Mouse (Mus musculus) neutrophil, adult 59 days (primary cell): ENCODE results near the gene Adss. TPM values are rescaled to one million over a fixed set of nuclear protein-coding genes. Genes with fewer than 3 reads are reported as not detected.

Source experiments
- total RNA-seq, 2 experiments: library from RNA; stranded (reverse); gene quantifications; 1 replicate in 1 of 2; 2 replicates in 1 of 2; pipeline ENCODE4 v1.2.4; 2023

Adss gene
- total RNA-seq: 10 to 100 TPM; 50.5 to 72.6 TPM

DNA sequence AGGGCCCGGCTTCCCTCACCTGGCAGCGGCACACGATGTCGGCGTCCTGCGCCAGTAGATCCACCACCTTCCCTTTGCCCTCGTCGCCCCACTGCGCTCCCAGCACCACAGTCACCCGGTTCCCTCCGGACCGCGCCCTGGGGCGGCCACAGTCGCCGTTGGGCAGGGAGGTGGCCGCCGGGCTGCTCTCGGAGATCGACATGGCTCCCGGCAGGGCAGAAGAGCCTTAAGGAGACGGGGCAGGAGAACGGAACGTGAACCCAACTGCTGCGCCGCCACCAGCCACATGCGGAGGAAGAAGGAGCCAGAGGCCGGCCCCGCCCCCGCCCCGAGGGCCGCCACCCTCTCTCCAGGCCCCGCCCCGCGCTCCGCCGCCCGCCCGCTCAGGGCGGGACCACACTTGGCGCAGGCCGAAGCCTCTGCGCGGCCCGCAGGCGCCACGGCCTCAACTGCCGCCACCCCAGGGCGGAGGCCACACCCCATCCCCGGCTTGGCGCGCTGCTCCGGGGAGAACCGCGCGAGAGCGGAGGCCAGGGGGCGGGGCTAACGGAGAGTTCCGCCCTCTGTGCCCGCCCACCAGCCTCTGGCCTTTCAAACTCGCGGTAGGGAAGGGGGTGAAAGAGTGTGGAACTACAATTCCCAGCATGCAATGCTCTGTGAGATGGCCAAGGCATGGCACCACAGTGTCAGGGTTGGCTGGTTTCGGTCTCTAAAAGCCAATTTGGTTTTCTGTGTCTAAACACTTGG lies at the start of gene Adss:
TSS of gene Adss (minus strand) at position 319 of the 747 bp plus-strand sequence.

DNA sequence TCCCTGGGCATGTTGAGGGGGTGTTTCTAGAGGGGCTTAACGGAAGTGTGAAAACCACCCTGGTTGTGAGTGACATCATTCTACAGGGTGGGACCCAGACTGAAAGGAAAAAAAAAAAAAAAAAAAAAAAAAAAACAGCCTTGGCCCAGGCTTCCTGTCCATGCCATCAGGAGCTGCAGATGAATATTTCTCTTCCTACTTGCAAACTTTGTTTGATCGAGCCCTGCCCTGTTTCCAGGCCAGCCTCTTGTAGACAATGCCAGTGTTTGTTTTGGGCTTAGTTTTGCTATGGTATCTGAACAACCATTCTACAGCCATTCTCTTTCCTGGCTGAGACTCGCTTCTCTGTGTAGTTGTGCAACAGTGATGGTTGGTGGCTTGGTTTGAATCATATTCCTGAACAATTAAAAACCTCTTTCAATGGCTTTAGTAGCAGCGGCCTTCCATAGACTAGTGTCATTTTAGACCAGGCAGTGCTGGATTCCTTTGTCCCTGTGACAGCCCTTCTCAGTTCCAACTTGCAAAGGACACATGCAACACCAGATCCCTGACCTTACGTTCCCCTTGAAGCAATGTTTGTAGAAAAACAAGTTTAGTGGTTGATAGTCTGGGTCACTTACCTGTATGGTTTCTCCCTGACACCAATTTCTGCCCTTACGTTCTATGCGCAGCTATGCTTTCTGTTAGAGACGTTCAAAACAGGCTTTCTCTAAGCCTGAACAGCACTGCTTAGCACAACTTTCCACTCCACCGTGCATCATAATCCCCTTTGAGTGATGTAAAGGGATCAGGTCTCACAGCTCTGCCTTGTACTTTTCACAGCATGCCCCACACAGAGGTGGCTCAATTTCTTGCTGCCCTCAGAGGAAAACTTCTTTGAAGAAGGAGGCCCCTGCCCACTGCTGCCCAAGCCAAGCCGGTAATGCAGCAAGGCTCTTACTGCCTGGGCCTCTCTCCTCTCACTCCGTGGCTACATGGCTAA lies 67.0 kb downstream of the Adss start, which contains the start of gene 1700016C15Rik:
TSS of gene 1700016C15Rik (plus strand) at position 772 of the 982 bp plus-strand sequence.

Other genes starting within 250 kb of the Adss start
- not detected for gene 1700016C15Rik, start 66.7 kb downstream of the Adss start, total RNA-seq
- under 1 TPM in 1 of 2 experiments, not detected in 1; 0.11 TPM for gene Catspere2, start 186.9 kb upstream of the Adss start, total RNA-seq